Mouse (Mus musculus) neural tube, embryonic 14.5 days (tissue): ENCODE measurements at regions not wholly inside any gene's neighbourhood (a gene's known extent, or its start where the extent isn't known, plus 50 kb on each side); places are given as distances from the start of the nearest gene placed in this dataset.

ENCODE experiments used
- ATAC-seq: fragments of 200-750 bp; cut with Nextera tagmentation; 2 replicates; pipeline ENCODE4 v1.8.0; 2017; ENCODE audit warnings: low read depth, mild to moderate bottlenecking, moderate TSS enrichment, moderate library complexity
- H3K27ac ChIP-seq: fragments of 300-500 bp; sonication (generic); 2 replicates; pipeline ENCODE4 v1.5.1; 2014; ENCODE audit warnings: low read depth, mild to moderate bottlenecking, control low read depth, low read length, moderate library complexity, mixed read lengths
- H3K27me3 ChIP-seq: fragments of 300-500 bp; sonication (generic); 2 replicates; pipeline ENCODE4 v1.6.1; 2014; ENCODE audit warnings: low read length; ENCODE audit not compliant: control insufficient read depth, insufficient read depth
- H3K36me3 ChIP-seq: fragments of 300-500 bp; sonication (generic); 2 replicates; pipeline ENCODE4 v1.6.1; 2014; ENCODE audit warnings: low read length, mixed read lengths; ENCODE audit not compliant: control insufficient read depth, insufficient read depth
- H3K4me1 ChIP-seq: fragments of 300-500 bp; sonication (generic); 2 replicates; pipeline ENCODE4 v1.6.1; 2014; ENCODE audit warnings: low read length; ENCODE audit not compliant: control insufficient read depth, insufficient read depth
- H3K4me2 ChIP-seq: fragments of 300-500 bp; sonication (generic); 2 replicates; pipeline ENCODE4 v1.6.1; 2014; ENCODE audit warnings: mild to moderate bottlenecking, low read depth, low read length, control low read depth
- H3K4me3 ChIP-seq: fragments of 300-500 bp; sonication (generic); 2 replicates; pipeline ENCODE4 v1.5.1; 2014; ENCODE audit warnings: low read depth, low read length, control low read depth, mixed read lengths
- H3K9ac ChIP-seq: fragments of 300-500 bp; sonication (generic); replicated peaks from 2 replicates; pipeline ENCODE4 v1.6.1; 2014; ENCODE audit warnings: low read depth, mild to moderate bottlenecking, control low read depth, low read length, mixed read lengths
- H3K9me3 ChIP-seq: fragments of 300-500 bp; sonication (generic); 2 replicates; pipeline ENCODE4 v1.6.1; 2016; ENCODE audit warnings: low read length; ENCODE audit not compliant: control insufficient read depth
- WGBS: fragments of 180-500 bp; shearing (Covaris S2); extraction: QIAGEN DNeasy Blood & Tissue Kit; methylation state at CpG from one replicate; pipeline ENCODE4 v1.1.7; 2014; 5-methylcytosine and 5-hydroxymethylcytosine counted together

DNA sequence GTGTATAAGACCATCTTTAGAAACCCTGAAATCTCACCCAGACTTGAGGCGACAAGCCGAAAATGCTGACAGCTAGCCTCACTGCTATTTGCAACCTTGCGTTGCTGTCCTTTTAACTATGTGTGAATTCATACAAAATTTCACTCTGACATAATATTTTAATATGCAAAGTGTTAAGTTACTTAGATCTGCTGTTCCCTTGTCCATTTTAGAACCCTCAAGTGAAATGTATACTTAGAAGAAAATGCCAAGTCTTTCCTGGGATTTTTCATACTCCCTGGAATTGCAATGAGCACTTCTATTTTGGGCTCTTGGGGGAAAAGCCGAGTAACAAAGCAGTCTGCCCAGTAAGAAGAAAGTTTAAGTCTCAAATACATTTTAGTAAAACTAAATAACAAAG is 150.0 kb upstream of the Cttnbp2 start:
- Histone ChIP-seq H3K27ac (no peak overlapping the region), H3K9me3 (no peaks in the 10 kb centered on the region), H3K9ac (no peak overlapping the region), H3K4me1 (no peaks in the 10 kb centered on the region), H3K36me3 (no peaks in the 10 kb centered on the region), H3K4me2 (no peak overlapping the region), H3K4me3 (no peak overlapping the region), H3K27me3 (no peaks in the 10 kb centered on the region)
- no peak for ATAC-seq
- WGBS, result 91% methylated on average over 4 of the region's 4 CpGs

DNA sequence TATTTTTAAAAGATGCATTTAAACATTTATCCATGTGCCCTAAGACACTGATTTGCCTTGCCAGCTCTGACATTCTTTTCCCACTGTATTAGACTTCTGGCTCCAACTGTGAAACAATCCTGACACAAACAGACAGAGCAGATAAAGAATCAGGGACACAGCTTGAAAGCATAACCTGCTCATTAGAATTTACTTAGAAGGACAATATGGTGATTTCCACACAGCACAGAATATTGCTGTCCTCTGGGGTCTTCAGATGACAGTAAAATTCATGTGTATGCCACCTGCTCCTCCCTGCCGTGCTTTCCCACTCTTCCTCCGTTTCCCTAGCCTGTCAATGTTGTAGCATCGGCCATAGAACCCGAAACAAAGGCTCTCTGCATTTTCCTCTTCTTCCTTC is 151.3 kb upstream of the Cttnbp2 start:
- Histone ChIP-seq H3K27ac (no peak overlapping the region), H3K4me2 (no peak overlapping the region), H3K4me3 (no peak overlapping the region), H3K36me3 (no peaks in the 10 kb centered on the region), H3K9ac (no peak overlapping the region), H3K9me3 (no peaks in the 10 kb centered on the region), H3K4me1 (no peaks in the 10 kb centered on the region), H3K27me3 (no peaks in the 10 kb centered on the region)
- 53% methylated on average over 4 of the region's 4 CpGs for WGBS
- ATAC-seq, result 0 out of 2 replicates have a peak, but pooled peaks have one; percentile 31

DNA sequence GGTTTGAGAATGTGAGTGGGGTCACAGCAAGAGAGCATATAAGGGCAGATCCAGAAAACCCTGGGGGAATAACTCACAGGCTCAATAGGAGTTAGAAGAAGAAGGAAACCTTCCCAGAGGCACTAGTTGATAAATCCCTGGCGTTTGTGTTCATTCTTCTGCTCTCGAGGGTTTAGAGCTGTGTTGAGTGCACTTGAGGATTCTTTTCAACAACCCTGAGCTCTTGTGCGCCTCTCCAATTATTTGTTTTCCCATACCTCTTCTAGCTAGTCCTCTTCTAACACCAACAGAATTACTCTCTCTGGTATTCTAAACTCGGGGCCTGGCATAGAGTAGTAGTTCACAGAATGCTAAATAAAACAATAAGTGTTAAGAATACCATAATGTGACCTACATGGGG is 151.9 kb upstream of the Cttnbp2 start:
- no peak overlapping the region for H3K27ac ChIP-seq
- H3K9me3 ChIP-seq, result no peaks in the 10 kb centered on the region
- ATAC-seq, result no peak
- H3K27me3 ChIP-seq, result no peaks in the 10 kb centered on the region
- no peaks in the 10 kb centered on the region for H3K36me3 ChIP-seq
- no peak overlapping the region for H3K9ac ChIP-seq
- 74% methylated on average over 4 of the region's 4 CpGs for WGBS
- H3K4me2 ChIP-seq, result no peak overlapping the region
- no peak overlapping the region for H3K4me3 ChIP-seq
- no peaks in the 10 kb centered on the region for H3K4me1 ChIP-seq

DNA sequence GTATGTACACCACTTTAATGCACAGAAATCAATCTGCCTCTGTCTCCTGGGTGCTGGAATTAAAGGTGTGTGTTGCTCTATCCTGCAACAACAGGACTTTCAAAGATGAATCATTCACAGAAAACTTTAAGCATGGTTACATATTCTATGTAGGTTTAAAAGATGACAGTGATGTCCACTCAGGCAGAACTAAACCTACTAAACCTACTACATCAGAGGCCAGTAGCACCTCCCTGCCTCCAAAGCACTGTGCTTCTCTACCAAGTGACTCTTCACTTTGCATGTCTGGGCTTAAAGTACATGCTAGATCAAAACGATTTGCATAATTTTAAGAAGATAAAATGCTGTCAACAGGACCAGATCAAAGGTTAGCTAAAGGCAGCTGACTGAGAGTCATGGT is 156.0 kb upstream of the Cttnbp2 start:
- no peak for ATAC-seq
- 95% methylated on average over 1 of the region's 1 CpGs for WGBS
- Histone ChIP-seq H3K27me3 (no peaks in the 10 kb centered on the region), H3K9me3 (no peaks in the 10 kb centered on the region), H3K4me3 (no peak overlapping the region), H3K27ac (no peak overlapping the region), H3K36me3 (no peaks in the 10 kb centered on the region), H3K4me2 (no peak overlapping the region), H3K9ac (no peak overlapping the region), H3K4me1 (no peaks in the 10 kb centered on the region)

DNA sequence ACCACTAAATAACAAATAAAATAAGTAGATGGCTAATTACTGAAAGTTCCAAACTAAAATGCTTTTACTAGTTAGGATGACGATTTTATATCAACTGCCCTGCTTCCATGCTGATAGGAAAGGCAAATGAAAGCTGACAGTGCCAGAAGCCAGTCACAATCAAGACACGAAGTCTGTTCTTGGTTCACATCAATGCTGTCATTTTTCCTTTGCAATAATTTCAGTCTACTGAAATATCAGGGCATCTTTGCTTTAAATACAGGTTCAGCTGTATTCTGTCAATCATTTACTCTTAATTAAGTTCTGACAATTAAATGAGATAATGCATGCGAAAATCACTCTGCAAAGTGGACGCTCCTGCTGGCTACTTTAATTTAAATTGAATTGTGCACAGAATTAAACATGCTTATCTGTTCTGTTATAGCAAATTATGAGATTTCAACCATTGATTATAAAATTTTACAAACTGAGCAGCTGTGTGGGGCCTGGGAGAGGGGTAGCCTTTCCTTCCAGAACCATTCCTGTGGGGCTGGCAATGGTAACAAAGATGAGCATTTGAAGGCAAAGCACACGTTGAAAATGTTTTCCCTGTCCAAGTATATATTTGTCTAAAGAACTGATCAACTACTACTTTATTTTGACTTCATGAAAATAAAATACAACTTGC is 160.1 kb upstream of the Cttnbp2 start:
- no peaks in the 10 kb centered on the region for H3K27me3 ChIP-seq
- ATAC-seq, result no peak
- no peak overlapping the region for H3K4me2 ChIP-seq
- no peak overlapping the region for H3K4me3 ChIP-seq
- H3K27ac ChIP-seq, result no peak overlapping the region
- WGBS, result 60% methylated on average over 5 of the region's 5 CpGs
- H3K36me3 ChIP-seq, result no peaks in the 10 kb centered on the region
- no peaks in the 10 kb centered on the region for H3K4me1 ChIP-seq
- no peak overlapping the region for H3K9ac ChIP-seq
- no peaks in the 10 kb centered on the region for H3K9me3 ChIP-seq

DNA sequence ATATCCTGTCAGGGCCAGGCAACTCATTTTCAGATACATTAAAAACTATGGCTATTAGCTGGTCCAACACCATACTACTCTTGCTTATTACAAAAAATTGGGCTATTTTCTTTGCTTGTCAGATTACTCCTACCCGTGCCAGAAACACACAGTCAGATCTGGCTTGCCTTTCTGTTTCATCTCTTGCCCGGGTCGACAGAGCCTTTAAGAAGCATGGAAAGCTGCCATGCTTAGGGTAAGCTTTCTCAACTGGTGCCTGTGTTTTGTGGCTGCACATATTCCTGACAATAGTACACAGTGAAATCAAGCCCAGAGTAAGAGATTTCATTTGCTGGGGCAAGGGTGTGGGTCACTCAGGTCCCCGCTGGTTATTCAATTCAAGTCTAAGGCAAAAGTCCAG is 162.5 kb upstream of the Cttnbp2 start:
- Histone ChIP-seq H3K9ac (no peak overlapping the region), H3K27me3 (no peaks in the 10 kb centered on the region), H3K36me3 (no peaks in the 10 kb centered on the region), H3K4me2 (no peak overlapping the region), H3K9me3 (no peaks in the 10 kb centered on the region), H3K4me3 (no peak overlapping the region), H3K27ac (no peak overlapping the region), H3K4me1 (no peaks in the 10 kb centered on the region)
- 94% methylated on average over 4 of the region's 4 CpGs for WGBS
- ATAC-seq, result no peak

DNA sequence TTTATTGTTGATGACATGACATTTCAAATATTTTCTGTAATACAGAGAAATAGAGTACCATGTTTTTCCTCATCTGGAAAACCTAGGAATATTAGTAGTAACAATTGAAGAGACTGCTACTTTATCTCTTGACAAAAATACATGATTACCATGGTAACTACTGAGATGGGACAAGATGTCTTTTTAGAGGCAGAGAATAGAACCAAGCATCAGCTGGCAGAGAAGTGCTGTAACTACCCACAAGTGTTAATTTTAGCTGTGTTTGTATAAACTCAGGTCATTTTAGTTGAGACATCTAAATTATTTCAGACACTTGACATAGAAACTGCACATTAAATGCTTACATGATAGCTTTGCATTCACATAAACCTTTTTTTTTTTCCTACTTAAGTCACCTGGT is 166.1 kb upstream of the Cttnbp2 start:
- ATAC-seq, result no peak
- no peak overlapping the region for H3K27ac ChIP-seq
- H3K9ac ChIP-seq, result no peak overlapping the region
- no peak overlapping the region for H3K4me2 ChIP-seq
- no peak overlapping the region for H3K4me3 ChIP-seq
- no peaks in the 10 kb centered on the region for H3K9me3 ChIP-seq
- no peaks in the 10 kb centered on the region for H3K36me3 ChIP-seq
- no peaks in the 10 kb centered on the region for H3K4me1 ChIP-seq
- no peaks in the 10 kb centered on the region for H3K27me3 ChIP-seq

DNA sequence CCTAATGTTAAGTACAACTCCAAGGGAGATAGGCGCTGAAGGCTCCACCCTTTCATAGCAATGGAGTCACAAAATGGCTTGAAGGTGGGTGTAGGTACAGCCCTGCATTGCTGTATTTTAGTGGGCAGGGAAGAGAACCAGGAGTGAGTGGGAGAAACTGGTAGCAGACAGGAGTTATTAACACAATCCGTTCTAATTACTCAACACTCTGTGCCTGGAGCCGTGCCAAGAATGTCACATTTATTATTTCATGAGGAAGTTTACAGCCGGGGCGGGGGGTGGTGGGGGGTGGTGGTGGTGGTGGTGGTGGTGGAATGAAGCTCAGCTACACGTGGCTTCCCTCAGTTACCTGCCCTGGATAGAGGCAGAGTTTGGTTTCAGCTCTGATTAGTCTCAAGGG is 166.3 kb upstream of the Lsm8 start:
- Histone ChIP-seq H3K4me3 (no peak overlapping the region), H3K4me1 (no peaks in the 10 kb centered on the region), H3K27ac (no peak overlapping the region), H3K36me3 (no peaks in the 10 kb centered on the region), H3K9me3 (no peaks in the 10 kb centered on the region), H3K9ac (no peak overlapping the region), H3K27me3 (no peaks in the 10 kb centered on the region), H3K4me2 (no peak overlapping the region)
- WGBS, result 49% methylated on average over 6 of the region's 6 CpGs
- no peak for ATAC-seq

DNA sequence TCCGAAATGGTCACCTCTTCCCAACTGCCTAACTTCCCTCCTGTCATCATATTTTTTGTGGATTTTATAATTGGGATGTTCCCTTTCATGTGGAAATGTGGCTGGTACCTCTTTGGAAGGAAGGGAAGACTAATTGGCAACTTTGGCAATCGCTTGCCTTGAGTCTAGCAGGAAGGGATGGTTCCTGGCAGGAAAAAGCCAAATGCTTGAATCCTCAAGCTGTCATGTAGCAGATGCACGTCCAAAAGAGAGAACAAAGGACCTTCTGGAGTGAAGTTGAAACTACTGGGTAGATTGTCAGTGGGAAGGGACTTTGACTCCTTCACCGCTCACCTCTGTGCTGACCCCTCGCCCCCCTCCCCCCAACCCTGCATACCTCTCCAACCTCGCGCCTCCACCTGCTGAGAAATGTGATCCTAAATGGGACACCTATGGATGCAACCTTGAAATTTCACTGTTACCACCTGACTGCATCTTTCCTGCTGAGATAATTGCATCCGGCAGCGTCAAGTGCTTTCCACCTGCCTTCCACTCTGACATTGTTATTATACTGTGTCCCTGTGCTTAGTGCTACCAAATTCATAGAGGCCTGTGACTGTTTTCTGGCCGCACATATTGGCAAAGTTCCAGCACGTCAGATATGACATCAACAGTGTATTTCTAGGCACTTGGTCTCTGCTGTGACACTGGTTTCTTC is 159.6 kb upstream of the Lsm8 start:
- no peak overlapping the region for H3K9ac ChIP-seq
- H3K27ac ChIP-seq, result no peak overlapping the region
- ATAC-seq, result no peak
- WGBS, result 58% methylated on average over 11 of the region's 11 CpGs
- no peaks in the 10 kb centered on the region for H3K9me3 ChIP-seq
- H3K4me1 ChIP-seq, result no peaks in the 10 kb centered on the region
- no peaks in the 10 kb centered on the region for H3K27me3 ChIP-seq
- no peak overlapping the region for H3K4me2 ChIP-seq
- H3K36me3 ChIP-seq, result no peaks in the 10 kb centered on the region
- H3K4me3 ChIP-seq, result no peak overlapping the region
